9 mouse cellular contexts compared by ENCODE assay signal in the genomic region with DNA sequence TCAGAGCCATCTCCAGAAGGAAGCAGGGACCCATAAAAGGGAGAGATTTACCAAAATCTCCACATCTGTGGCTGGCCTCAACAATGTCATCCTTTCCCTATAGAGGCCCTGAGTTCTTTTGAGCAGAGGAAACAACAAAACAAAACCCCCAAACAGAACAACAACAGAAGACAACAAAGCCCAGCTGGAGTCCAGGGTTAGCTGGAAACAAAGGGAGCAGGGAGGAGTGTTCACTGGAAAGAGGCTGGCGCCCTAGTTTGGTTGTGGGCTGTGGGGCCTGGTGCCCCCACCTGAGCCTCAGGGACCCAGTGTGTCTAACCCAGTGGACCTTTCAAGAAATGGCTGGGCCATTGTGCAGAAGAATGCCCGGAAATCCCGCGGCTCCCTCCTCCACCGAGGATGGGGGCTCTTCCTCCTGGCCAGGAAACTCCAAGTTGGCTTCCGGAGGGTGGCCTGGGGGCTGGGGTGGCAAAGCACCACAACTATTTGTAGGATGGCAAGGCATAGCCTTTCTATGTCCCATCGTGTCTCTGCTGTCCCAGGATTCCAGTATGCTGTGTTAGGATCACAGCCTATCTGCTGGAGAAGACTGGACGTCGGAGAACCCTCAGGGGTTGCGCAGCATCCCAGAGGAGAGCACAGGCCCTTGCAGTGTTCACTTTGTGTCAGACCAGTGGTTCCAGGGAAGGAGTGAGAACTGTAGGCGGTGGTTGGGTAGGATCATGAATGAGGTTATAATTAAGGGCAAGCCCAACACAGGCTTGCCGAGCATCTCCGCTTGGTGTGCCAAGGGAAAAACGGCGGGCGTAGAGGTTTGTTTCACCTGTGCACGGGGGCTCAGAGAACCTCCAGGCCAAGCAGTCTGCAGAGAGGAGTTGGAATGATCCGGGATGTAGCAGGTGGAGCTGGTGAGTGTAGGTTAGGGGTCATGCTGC. TPM values are rescaled to one million over a fixed set of nuclear protein-coding genes. Genes with fewer than 3 reads are reported as not detected.
A peak's percentile ranks its signal among the peaks of the same experiment; 100 is the strongest.
DNase-seq lines count a peak whose midpoint lies in the region; ATAC-seq and TF ChIP-seq lines count a peak whose summit lies in the region.
"Had no signal": no experiment of that assay in that cellular context is flagged by ENCODE, and none has a peak within 500 bp of the region (broad histone marks: within the 10 kb centered on the region; RNA-seq: fewer than 3 reads in every experiment).

No protein-coding gene starts in this region.

- peak overlapping the region; percentile 69 for H3K4me2 ChIP-seq in heart, embryonic 16.5 days (ENCODE audit: low read depth, low read length)
- peak overlapping the region; percentile 69 for H3K4me2 ChIP-seq in limb, embryonic 12.5 days
- H3K4me2 ChIP-seq in midbrain, embryonic 14.5 days (ENCODE audit: low read length) = peak overlapping the region; percentile 62

- DNase-seq in kidney, adult 2 months = peak; percentile 36
- DNase-seq in kidney, adult 18-20 months = no peak
- DNase-seq in midbrain, embryonic 14.5 days = peak; percentile 1
- no peak for DNase-seq in cerebellum, adult 8-10 months
- DNase-seq in frontal cortex, adult 2 months (ENCODE audit: extremely low spot score in 1 of 2, low spot score in 1 of 2) = no peak

- no peak for TF ChIP-seq POLR2A in kidney, adult 2 months (IDR thresholded peaks at IDR 0.05; ENCODE audit: low read depth, low read length)

- 0 out of 2 replicates have a peak overlapping the region, but pooled peaks have one; percentile 24 for H3K9ac ChIP-seq in heart, embryonic 16.5 days (ENCODE audit: low read length)
- H3K9ac ChIP-seq in limb, embryonic 12.5 days (replicated peaks) = no peak overlapping the region
- H3K9ac ChIP-seq in midbrain, embryonic 14.5 days (replicated peaks; ENCODE audit: low read length) = no peak overlapping the region

- TF ChIP-seq CTCF in kidney, adult 2 months (conservative IDR thresholded peaks at IDR 0.05; ENCODE audit: insufficient read depth, insufficient read length, low read depth, low read length) = no peak

- H3K4me3 ChIP-seq in kidney, adult 2 months (ENCODE audit: insufficient read depth, low read depth, low read length) = no peak overlapping the region
- peak overlapping the region; percentile 30 for H3K4me3 ChIP-seq in heart, embryonic 16.5 days (ENCODE audit: low read length)
- H3K4me3 ChIP-seq in limb, embryonic 12.5 days (replicated peaks) = peak overlapping the region; percentile 44
- peak overlapping the region; percentile 42 for H3K4me3 ChIP-seq in midbrain, embryonic 14.5 days (replicated peaks; ENCODE audit: low read depth, low read length)

- no peaks in the 10 kb centered on the region for H3K36me3 ChIP-seq in kidney, adult 2 months (ENCODE audit: control insufficient read depth, insufficient read depth, low read length)
- H3K36me3 ChIP-seq in heart, embryonic 16.5 days (ENCODE audit: control insufficient read depth, insufficient read depth) = no peaks in the 10 kb centered on the region
- H3K36me3 ChIP-seq in limb, embryonic 12.5 days = peaks cover 10% of the 10 kb centered on the region; the same call in 1 of the 2 replicates
- H3K36me3 ChIP-seq in midbrain, embryonic 14.5 days (ENCODE audit: control insufficient read depth, insufficient read depth, low read length) = no peaks in the 10 kb centered on the region

- no peaks in the 10 kb centered on the region for H3K4me1 ChIP-seq in kidney, adult 2 months (ENCODE audit: control insufficient read depth, insufficient read depth, low read length)
- peaks cover 5% of the 10 kb centered on the region; the same call in 1 of the 2 replicates for H3K4me1 ChIP-seq in heart, embryonic 16.5 days (ENCODE audit: control insufficient read depth, insufficient read depth, low read length)
- H3K4me1 ChIP-seq in limb, embryonic 12.5 days (replicated peaks) = peaks cover 15% of the 10 kb centered on the region
- peaks cover 8% of the 10 kb centered on the region; the same call in 1 of the 2 replicates for H3K4me1 ChIP-seq in midbrain, embryonic 14.5 days (ENCODE audit: control insufficient read depth, insufficient read depth, low read length)

- H3K9me3 ChIP-seq in heart, embryonic 16.5 days (replicated peaks; ENCODE audit: control insufficient read depth, low read length) = peaks cover 4% of the 10 kb centered on the region; the same call in 1 of the 2 replicates
- no peaks in the 10 kb centered on the region for H3K9me3 ChIP-seq in limb, embryonic 12.5 days
- no peaks in the 10 kb centered on the region for H3K9me3 ChIP-seq in midbrain, embryonic 14.5 days (ENCODE audit: control insufficient read depth, low read length)

- WGBS in kidney, adult 2 months = 64% methylated on average over 18 of the region's 18 CpGs
- whole genome bisulfite sequencing in heart, embryonic 16.5 days = 47% methylated on average over 18 of the region's 18 CpGs
- WGBS in limb, embryonic 12.5 days = 38% methylated on average over 18 of the region's 18 CpGs
- 26% methylated on average over 18 of the region's 18 CpGs for WGBS in midbrain, embryonic 14.5 days

- ATAC-seq in heart, embryonic 16.5 days (replicated peaks; ENCODE audit: extremely low read depth, insufficient read depth, low FRiP score) = 0 out of 2 replicates have a peak, but pooled peaks have one; percentile 18
- ATAC-seq in limb, embryonic 12.5 days (ENCODE audit: insufficient number of reproducible peaks, insufficient read depth, low FRiP score, low TSS enrichment, low read depth) = no peak
- ATAC-seq in midbrain, embryonic 14.5 days (ENCODE audit: low FRiP score, low TSS enrichment) = no peak
- ATAC-seq in frontal cortex, adult (ENCODE audit: low TSS enrichment) = no peak

- H3K27me3 ChIP-seq in kidney, adult 2 months (replicated peaks; ENCODE audit: control insufficient read depth, insufficient read depth, low read length) = no peaks in the 10 kb centered on the region
- H3K27me3 ChIP-seq in heart, embryonic 16.5 days (ENCODE audit: control insufficient read depth, insufficient read depth, low read length) = peaks cover 41% of the 10 kb centered on the region
- H3K27me3 ChIP-seq in limb, embryonic 12.5 days = peaks cover 69% of the 10 kb centered on the region
- peaks cover 38% of the 10 kb centered on the region for H3K27me3 ChIP-seq in midbrain, embryonic 14.5 days (ENCODE audit: control insufficient read depth, insufficient read depth, low read length)
- H3K27me3 ChIP-seq: CH12.LX had no signal

- peak overlapping the region; percentile 13; the same call in 1 of the 2 replicates for H3K27ac ChIP-seq in kidney, adult 2 months (ENCODE audit: insufficient read depth, low read depth, low read length)
- peak overlapping the region; percentile 73 for H3K27ac ChIP-seq in heart, embryonic 16.5 days (ENCODE audit: low read length)
- H3K27ac ChIP-seq in limb, embryonic 12.5 days = 0 out of 2 replicates have a peak overlapping the region, but pooled peaks have one; percentile 23
- H3K27ac ChIP-seq in midbrain, embryonic 14.5 days (replicated peaks; ENCODE audit: low read depth, low read length) = no peak overlapping the region

RNA-seq across cellular contexts. Expression of a gene that starts 0.8 kb away (rescaled TPM):
- 28.1 and 33.6 TPM in 2 replicates for polyA plus RNA-seq in kidney, adult 2 months (2012; rRNA removed)
- polyA plus RNA-seq in heart, embryonic 16.5 days (2015; fragmentation: Nextera tagmentation; extraction: Ambion mirVana) = 32.1 and 38.8 TPM in 2 replicates
- polyA plus RNA-seq in limb, embryonic 12.5 days (2016; fragmentation: Nextera tagmentation; extraction: Ambion mirVana) = 15.3 and 19.4 TPM in 2 replicates
- polyA plus RNA-seq in midbrain, embryonic 14.5 days (2014; fragmentation: Nextera tagmentation; extraction: Ambion mirVana) = 72.7 and 87.8 TPM in 2 replicates
- 105 and 107 TPM in 2 replicates for polyA plus RNA-seq in frontal cortex, adult 2 months (2012; rRNA removed)

RNA-seq across cellular contexts. Expression of a gene that starts 35.7 kb away (rescaled TPM):
- 29.3 and 32.3 TPM in 2 replicates for polyA plus RNA-seq in kidney, adult 2 months (2012; rRNA removed)
- 67.9 and 75.5 TPM in 2 replicates for polyA plus RNA-seq in heart, embryonic 16.5 days (2015; fragmentation: Nextera tagmentation; extraction: Ambion mirVana)
- 118 and 120 TPM in 2 replicates for polyA plus RNA-seq in limb, embryonic 12.5 days (2016; fragmentation: Nextera tagmentation; extraction: Ambion mirVana)
- polyA plus RNA-seq in midbrain, embryonic 14.5 days (2014; fragmentation: Nextera tagmentation; extraction: Ambion mirVana) = 80.2 and 82.3 TPM in 2 replicates
- polyA plus RNA-seq in frontal cortex, adult 2 months (2012; rRNA removed) = 80.4 and 84.1 TPM in 2 replicates

RNA-seq across cellular contexts. Expression of a gene that starts 35.9 kb away (rescaled TPM):
- 2.2 and 3.6 TPM in 2 replicates for polyA plus RNA-seq in kidney, adult 2 months (2012; rRNA removed)
- 37.6 and 39.2 TPM in 2 replicates for polyA plus RNA-seq in heart, embryonic 16.5 days (2015; fragmentation: Nextera tagmentation; extraction: Ambion mirVana)
- polyA plus RNA-seq in limb, embryonic 12.5 days (2016; fragmentation: Nextera tagmentation; extraction: Ambion mirVana) = 63.9 and 64.2 TPM in 2 replicates
- polyA plus RNA-seq in midbrain, embryonic 14.5 days (2014; fragmentation: Nextera tagmentation; extraction: Ambion mirVana) = 6.8 and 11.1 TPM in 2 replicates
- polyA plus RNA-seq in frontal cortex, adult 2 months (2012; rRNA removed) = 2.7 and 2.8 TPM in 2 replicates

Comparison
In these comparisons a context has a peak if more than half of its experiments do, and no peak if none do; other contexts are left out.
1. DNase-seq: peak in kidney, adult 2 months (single experiment) and midbrain, embryonic 14.5 days (single experiment); none in kidney, adult 18-20 months (single experiment), cerebellum, adult 8-10 months (single experiment) and frontal cortex, adult 2 months (0 of 2).
2. Peak in every context shown above with its lines, with median percentiles within 50 percentile points of each other: H3K4me2 ChIP-seq.